Mouse (Mus musculus) CD4-positive, CD25-positive, alpha-beta regulatory T cell, adult 2 months (primary cell): Measurements from ENCODE around the gene Morf4l1.

Source experiments
- DNase-seq: peaks from one replicate; pipeline ENCODE4 v3.0.0-alpha.2; 2012; ENCODE audit warnings: low read depth, low spot score

Gene Morf4l1

DNA sequence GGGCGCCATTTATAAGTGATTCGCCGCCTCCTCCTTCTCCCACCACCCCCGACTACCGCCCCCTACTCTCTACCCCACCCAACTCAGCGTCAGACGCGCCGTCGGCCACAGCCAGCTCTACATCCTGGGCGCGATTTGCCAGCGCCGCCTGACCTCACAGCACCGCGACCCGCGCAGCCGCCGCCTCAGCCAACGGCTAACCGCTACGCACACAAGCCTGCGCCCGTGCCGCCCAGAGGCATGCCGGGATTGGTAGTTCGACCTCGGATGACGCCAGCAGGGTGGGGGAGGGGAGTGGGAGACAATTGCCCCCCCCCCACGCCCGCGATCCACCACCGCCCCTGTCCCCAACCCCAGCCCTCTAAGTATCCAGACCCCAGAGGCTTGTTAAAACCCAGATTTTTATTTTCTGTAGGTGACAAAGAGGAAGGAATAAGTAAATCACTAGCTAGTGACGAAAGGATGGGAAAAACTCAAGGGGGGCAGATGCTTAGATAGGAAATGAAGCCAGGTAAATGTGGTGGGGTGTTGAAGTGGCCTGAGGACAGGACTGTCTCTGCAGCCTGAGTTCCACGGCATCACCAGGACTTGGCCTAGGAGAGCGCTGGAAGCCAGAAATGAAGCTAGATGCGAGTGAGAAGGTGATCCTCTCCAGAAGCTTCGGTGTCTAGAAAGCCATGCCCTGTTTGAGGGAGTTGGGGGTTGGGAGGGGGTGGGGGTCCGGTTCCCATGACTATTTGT, at the start of gene Morf4l1:
Gene Morf4l1 (minus strand): TSS at position 208 of the 741 bp plus-strand sequence.
- peak; percentile 99 for DNase-seq

DNA sequence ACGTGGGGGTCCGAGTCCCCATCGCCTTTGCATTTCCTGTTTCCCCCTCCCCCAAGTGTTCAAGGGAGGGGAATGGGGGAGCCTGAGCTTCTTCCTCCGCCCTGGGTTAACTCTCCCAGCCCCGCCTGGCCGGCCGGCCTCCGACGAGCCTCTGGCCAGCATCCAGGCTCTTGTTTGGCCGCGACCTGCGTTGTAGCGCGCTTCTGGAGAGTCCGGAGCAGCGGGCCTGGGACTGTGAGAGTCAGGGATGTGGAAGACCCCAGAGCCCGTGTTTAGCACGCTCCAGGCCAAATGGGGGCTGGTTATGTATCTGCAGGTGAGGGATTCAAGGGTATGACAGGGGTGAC, 49.1 kb upstream of the Morf4l1 start:
- no peak for DNase-seq

DNA sequence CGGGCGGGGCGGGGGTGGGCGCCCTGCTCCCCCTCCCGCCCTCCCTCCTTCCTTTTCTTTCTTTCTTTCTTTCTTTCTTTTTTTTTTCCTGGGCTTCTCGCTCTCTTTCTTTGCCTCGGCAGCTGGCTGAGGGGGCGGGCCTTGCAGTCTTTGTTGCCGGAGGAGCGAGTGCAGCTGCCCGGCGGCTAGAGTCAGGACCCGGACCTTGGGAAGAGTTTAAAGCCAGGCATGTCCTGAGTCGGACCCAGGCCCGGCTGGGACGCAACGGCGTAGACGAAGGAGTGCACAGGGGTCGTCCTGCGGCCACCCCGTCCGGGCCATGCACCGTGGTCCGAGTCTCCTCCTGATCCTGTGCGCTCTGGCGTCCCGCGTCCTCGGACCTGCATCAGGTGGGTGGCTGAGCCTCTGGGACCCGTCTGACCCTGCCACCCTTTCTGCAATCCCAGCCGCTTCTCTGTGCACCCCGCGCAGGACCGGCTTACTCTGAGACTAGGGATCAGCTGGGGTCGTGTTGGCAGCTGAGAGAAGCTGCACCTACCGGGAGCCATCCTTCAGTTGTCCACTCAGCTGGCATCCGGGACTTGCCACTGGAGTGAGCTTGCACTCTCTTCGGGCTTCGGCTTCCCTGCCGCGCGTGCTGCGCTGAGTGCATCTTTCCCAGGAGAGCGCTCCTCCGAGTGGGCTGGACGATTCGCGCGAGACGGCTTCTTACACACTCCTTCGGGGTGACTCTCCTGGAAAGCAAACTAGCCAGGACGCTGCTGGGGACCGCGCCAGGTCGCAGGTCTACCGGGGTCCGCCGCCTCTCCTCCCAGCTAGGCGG, 48.6 kb upstream of the Morf4l1 start, which contains the start of gene Adamts7:
Gene Adamts7 (plus strand): TSS at position 144 of the 823 bp plus-strand sequence.
- peak; percentile 17 for DNase-seq

DNA sequence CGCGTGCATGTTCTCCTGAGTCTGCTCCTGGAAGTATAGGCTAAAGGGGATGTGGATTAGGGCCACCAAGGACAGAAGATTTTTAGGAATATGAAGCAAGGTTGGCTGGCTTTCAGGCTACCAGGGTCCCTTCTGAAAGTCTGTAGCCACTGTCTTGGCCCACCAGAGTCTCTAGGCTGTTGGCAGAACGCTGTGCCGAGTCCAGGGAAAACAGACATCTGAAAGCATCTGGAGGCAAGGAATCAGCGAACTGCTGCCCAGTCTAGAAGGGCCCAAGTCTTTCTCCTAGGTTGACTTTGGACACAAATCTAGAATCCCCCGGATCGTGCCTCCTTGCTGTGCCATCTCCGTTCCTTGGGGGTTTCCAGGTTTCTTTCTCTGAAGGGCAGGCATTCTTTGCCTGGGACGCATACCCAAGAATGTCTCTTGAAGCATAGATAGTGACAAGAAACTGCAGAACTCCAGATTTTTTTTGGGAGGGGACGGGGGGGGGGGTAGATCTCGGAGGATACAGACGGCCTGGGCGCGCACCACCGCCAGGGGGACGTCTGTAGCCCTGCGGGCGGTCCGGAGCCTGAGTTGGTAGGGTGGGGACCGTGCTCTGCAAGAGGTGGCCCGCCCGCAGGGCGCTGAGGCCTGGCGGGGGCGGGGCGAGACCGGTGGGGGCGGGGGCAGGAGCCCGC, 47.8 kb upstream of the Morf4l1 start:
- peak; percentile 43 for DNase-seq

DNA sequence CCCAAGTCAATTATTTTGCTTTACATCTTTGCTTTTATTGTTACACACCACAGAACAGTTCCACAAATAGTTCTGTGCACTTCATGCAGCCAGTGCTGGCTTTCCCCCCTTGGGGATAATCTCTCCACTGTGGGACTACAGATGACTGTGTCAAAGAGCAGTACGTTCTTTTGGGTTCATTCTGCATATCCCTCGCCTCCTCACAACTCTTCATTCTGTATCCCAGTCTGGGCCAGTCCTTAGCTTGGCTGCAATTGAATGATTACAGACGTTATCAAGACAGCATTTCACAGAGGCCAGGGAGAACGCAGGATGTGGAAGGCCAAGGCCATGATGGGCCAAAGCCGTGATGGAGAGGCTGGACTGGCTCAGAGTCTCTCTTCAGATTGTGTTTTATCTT, 32.3 kb upstream of the Morf4l1 start:
- no peak for DNase-seq

DNA sequence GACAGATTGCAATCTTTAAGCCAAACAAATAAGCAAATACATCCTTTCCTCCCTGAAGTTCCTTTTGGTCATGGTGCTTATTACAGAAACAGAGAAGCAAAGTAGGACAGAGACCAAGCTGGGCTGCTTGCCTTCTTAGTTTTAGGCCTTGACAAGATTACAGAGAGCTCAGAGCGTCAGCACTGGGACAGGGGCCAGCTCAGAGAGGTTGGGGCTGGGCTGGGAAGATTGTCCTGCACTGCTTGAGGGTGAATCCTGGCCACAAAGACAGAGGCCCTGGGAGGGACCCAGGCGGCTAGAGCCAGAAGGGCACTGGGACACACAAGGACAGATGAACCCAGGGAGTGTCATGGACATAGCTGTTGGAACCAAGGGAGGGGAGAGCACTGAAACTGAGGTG, 31.2 kb upstream of the Morf4l1 start:
- DNase-seq, result no peak

DNA sequence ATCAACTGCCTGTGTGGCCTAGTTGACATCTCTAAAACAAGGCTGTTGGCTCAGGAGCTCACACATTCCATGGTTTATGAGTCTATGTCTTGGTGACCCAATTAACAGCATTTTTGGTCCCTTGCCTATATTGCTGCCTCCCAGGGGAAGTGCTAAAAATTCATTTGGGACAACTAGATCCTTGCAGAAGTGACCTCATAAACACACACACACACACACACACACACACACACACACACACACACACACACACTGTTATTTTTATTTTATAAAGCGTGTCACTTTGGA, 22.0 kb upstream of the Morf4l1 start:
- no peak for DNase-seq

DNA sequence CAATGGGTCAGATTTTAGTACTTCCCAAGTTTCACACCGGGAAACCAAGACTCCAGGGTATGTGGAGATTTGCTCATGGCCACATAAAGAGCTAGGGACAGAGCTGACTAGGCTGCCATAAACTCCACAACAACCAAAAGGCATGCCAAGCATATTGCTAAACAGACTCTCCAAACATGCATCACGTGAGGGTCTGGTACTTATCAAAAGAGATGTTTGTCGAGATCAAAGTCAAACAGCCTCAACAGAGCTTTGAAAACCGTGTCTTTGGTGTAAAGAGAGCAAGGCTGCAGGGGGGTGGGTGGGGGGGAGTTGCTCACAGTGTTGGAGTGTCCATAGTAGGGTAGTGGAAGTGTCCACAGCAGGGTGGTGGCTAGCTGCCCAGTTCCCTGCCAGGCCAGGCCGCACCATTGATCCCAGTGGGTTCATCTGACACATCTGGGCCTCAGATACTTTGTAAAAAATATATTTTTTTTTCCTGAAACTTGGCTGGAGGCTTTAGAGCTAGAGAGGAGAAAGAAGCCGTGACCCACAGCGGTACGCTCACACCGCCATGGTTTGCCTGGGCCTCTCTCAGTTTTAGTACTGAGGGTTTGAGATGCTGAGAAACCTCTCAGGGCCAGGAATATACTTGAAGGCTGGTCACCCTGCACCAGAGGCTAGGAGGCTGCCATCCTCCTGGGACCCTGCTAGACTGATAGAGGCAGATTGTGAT, 21.5 kb upstream of the Morf4l1 start:
- DNase-seq, result no peak

DNA sequence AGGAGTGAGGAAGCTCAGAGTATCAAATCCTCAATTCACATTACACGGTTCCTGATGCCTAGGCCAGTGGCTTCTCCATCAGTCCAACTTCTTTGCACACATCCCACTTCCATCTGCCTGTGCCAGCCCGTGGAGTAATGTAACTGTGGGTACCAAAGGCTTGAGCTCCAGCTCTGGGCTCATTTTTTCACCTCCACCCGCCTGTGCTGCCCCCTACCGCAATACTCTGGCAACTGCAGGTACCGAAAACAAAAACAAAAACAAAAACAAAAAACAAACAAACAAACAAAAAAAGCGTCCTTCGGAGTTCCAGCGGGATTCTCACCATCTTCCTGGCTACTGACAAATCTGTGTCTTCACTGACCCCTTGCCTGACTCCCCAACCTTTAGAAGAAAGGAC, 20.9 kb upstream of the Morf4l1 start:
- no peak for DNase-seq

DNA sequence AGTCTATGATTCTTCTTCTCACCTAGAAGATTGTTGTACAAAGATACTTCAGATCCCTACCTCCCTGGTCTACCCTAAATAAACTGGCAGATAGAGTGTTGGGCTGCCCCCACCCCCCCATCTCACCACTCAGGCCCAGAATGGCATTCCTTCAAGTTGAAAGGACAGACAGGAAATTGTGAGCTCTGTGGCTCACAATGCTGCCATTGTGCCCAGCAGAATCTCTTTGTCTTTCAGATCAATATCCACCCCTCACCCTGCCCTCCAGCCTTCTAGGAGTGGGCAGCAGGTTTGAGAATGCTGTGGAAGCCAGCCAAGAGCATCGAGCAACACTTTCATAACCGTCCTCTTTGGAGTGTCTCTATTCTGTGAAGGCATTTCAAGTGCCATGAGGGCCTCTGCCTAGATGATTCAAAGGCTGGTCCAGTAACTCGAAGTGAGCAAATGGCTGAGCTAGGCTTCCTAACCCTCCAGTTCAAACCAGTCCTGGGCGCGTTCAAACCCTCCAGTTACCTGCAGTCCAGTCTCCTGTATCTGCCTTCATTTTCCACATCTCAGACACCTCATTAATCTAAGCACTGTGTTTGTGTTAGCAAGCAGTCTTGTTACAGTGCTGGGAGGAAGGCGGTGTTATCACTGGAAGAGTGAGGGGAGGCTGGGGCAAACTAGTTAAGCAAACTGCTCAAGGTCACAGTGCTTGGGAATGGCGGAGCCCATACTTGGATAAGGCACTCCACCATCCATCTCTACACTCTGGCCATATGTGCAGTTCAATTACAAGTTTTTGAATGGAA, 19.2 kb upstream of the Morf4l1 start:
- DNase-seq, result no peak

DNA sequence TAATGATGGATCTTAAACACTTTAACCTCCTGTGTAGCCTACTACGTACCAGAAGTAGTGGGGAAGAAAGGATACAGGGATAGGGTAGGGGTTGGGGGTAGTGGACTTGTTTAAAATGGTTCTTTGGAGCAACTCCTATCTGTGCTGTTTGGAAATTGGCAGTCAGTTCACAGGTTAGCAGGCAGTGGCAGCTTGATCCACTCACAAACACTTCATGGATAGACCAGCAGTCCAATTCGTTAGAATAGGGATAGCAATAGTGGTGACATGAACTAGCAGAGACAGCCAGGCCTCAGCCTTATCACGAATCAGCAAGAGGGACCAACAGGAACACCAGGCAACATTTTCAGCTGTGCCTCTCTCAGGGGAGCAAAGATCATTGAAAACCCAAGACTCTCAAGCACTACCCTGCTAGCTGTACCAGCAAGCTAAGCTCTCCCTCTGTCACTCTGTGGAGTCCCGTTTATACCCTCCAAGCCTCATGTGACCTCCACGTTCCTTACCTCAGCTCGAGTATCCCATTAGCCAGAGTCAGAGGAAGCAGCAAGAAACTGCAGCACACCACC, 14.1 kb upstream of the Morf4l1 start:
- no peak for DNase-seq

DNA sequence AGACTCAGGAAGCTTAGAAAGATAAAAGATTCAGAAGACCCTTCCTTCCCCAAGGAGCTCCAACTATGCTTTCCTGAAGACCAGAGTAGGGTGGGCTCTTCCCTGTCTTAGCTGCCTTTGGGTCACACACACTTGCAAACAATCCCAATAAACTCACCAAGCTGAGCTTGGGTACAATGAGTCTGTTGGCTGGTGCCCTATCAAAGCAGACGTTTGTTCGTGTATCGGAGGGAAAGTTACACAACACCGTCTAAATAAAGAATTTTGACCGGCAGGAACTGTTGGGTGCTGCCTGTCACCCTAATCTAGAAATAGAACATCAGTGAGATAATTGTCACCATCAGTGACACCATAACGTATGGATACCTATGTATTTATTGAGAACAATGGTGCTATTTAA, 12.6 kb upstream of the Morf4l1 start:
- DNase-seq, result no peak

DNA sequence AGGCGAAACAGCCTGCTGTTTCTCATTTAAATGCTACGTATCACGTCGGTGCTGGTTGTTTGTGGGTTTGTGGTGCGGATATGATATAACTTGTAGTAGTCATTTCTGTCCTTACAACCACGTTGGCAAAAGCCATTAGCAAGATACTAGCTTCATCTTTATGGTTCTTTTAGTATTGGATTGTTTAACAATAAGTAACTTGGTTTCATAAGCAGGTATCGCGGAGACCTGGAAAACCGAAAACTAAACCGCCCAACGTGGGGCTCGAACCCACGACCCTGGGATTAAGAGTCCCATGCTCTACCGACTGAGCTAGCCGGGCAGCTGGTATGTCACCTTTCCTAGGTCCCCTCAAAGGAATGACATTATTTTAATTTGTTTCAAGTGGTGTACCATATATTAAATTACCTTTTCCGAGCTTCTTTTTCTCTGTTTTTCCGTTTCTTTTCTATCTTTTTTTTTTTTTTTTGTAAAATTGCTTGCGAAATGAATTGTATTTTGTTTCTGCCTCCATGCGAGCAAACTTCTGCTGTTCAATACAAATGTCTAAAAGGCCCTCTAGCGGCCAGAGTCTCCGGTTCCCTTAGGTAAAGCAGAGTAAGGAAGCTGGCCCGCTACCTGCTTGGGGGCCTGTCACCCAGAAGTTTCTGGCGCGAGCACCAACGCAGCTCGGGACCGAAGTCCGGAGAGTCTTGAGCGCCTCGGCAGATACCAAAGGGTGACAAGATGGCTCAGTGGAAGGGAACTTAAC, 11.9 kb upstream of the Morf4l1 start:
- DNase-seq, result peak; percentile 90

DNA sequence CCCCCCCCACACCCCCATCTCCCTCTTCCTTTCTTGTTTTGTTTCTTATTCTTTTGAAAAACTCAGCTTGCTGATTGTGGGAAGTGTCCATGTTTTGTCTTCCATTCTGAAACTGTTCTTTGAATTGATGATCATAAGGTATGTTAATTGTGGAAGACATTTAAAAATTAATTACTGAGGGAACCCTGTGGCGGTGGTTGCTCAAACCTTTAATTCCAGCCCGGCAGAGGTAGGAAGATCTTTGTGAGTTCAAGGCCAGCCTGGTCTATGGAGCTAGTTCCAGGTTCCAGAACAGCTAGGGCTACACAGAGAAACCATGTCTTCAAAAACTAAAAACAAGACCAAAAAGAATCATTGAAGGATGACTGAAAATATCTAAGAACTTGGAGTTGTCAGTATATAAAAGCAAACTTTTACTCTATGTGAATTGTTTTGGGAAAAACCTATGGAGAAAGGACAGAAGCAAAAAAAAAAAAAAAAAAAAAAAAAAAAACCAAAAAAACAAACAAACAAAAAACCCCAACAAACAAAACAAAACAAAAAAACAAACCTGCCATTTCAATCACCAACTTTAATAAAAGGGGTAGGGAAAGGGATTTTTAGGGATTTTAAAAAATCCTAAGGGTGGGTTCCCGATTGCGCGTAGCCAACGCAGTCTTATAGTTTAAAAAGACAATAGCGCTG, 11.0 kb upstream of the Morf4l1 start:
- DNase-seq, result peak; percentile 19

DNA sequence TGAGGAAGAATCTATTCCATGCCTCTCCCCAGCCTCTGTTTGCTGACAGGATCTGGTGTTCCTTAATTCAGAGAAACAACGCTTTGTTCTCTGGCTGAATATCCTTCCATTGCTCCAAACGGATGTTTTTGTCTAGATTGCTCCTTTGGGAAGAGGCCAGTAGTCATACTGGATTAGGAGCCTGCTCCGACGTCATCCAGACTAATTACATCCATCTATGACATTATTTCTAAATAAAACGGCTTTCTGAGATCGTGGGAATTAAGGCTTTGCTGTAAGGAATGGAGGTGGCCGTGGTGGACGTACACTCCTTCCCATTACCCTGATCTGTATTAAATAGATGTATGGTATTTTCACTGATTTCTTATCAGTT, 10.3 kb upstream of the Morf4l1 start:
- DNase-seq, result no peak

DNA sequence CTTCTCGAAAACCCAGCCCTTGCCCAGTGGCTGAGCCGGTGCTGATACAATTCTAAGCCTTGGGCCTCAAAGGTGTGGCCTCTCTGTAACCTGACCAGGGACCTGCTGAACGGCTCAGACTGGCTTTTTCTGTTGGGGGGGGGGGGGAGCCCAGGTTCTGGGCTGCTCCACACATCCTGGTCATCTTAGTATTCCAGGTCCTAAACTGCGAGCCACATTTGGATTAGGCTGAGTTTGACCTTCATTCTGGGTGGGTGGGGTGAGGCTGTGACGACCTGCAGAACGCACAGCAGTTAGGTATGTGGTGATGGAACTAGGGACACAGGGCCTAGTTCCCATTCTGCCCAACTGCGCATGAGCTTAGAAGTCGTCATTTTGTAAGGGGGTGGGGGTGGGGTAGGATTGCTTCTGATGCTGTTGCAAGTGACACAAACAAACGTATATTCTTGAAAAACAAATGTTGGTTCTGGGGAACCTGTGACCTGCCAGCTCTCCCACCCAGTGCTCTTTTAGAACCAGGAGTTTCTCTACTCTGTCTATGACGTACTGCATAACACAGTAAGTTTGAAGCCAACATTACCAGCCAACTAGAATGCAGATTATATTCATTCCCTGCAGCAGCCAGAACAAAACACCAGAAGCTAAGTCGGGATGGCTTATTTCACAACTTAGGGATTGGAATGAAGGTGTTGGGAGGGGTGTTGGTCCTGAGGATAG, 9.7 kb upstream of the Morf4l1 start:
- DNase-seq, result no peak

DNA sequence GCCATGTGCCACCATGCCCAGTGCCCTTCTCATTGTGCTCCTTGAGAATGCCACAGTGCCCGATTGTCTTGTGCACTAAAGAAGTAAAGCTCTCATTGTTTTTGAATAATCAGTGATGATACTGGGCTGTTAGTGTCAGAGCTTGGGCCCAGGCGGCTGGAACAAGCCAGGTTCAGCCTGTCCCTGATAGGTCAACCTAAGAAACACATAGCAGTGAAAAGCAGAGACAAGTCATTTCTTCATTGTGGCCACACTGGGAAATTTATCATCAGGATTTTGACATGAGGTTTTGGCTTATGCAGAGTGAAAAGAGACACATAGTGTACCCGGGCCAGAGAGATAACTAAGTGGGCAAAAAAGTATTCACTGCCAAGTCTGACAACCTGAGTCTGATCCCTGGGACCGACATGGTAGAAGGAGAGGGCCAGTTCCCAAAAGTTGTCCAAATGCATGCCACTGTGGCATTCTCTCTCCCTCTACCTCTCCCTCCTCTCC, 7.7 kb upstream of the Morf4l1 start:
- no peak for DNase-seq

DNA sequence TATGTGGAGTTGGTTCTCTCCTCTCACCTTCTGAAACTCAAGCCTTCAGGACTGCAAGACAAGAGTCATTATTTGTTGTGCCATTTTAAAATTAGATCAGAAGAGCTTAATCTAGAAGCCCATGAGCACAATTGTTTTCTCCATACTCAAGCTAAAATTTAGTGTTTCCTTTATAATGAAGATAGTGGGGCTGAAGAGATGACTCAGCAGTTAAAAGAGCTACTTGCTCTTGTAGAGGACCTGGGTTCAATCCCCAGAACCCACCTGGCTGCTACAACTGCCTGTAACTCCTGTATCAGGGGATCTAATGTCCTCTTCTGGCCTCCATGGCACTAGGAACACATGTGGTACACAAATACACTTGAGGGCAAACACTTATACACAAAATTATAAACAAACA, 2.7 kb upstream of the Morf4l1 start:
- DNase-seq, result no peak

DNA sequence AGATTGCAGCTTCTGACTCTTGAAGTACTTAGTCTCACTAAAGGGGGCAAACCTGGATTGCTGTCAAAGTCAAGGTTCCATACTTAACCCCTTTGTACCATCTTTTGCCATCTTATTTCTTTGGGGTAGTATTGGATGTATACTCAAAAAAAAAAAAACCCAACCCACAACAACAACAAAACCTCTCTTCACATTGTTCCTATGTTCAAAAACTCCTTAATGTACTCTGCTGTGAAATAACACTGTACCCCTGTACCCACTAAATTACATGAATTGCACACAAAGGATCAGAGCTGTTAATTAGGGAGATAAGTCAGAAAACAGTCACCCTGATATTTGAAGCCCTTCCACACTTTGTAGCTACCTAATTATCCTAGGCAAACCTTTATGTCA, 730 bp upstream of the Morf4l1 start:
- no peak for DNase-seq
